Mouse (Mus musculus): Measurements from ENCODE around the gene Pdk3.

GRCm38 (mm10) chrX:93877634-93878016 is 45.6 kb upstream of the Pdk3 start:
- TF ChIP-seq CTCF (IDR thresholded peaks at IDR 0.05; ENCODE audit: low read depth, low read length) (no peak), POLR2A (IDR thresholded peaks at IDR 0.05; ENCODE audit: extremely low read depth, insufficient read depth, low read length) (no peak)
